ENCODE assay signal across 9 mouse cellular contexts in the genomic region with DNA sequence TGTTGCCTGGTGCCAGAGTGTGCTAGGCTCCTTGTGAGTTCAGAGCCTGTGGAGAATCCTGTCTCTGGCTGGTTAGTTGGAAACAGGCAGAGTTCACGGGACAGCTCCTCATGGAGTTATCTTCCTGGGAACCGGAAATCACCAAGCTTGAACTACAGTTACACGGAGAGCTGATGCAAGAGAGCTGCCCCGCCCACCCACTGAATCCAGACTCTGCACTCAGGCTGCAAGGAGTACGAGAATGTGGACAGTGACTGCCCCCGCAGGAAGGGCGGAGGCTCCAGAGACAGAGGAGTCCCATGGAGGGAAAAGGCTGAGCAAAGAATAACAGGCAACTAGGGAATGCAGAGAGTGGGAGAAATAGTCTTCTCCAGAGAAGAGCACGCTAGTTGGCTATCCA. TPM values are rescaled to one million over a fixed set of nuclear protein-coding genes. Genes with fewer than 3 reads are reported as not detected.
DNase-seq lines count a peak whose midpoint lies in the region; ATAC-seq lines count a peak whose summit lies in the region.
"Had no signal": no experiment of that assay in that cellular context is flagged by ENCODE, and none has a peak within 500 bp of the region (broad histone marks: within the 10 kb centered on the region; RNA-seq: fewer than 3 reads in every experiment).

No protein-coding gene starts in this region.

- H3K36me3 ChIP-seq in heart, embryonic 16.5 days (ENCODE audit: control insufficient read depth, insufficient read depth) = no peaks in the 10 kb centered on the region
- no peaks in the 10 kb centered on the region for H3K36me3 ChIP-seq in liver, embryonic 13.5 days
- H3K36me3 ChIP-seq: heart, embryonic 13.5 days had no signal

- H3K4me1 ChIP-seq in heart, embryonic 16.5 days (ENCODE audit: control insufficient read depth, insufficient read depth, low read length) = no peaks in the 10 kb centered on the region
- no peaks in the 10 kb centered on the region for H3K4me1 ChIP-seq in liver, embryonic 13.5 days (replicated peaks)

- peak; percentile 33 for DNase-seq in urinary bladder, postnatal 25 days (ENCODE audit: low spot score)
- no peak for DNase-seq in urinary bladder, postnatal 10 days (ENCODE audit: low spot score)
- DNase-seq in liver, embryonic 13.5 days = no peak
- DNase-seq in left cerebral cortex, postnatal 36 days (ENCODE audit: low spot score in 2 of 2) = no peak
- DNase-seq in thymus, postnatal 25 days = no peak
- no peak for DNase-seq in cerebellum, postnatal 36 days
- no peak for DNase-seq in thymus, adult 18-20 months

- no peak overlapping the region for H3K9ac ChIP-seq in heart, embryonic 16.5 days (ENCODE audit: low read length)
- H3K9ac ChIP-seq in liver, embryonic 13.5 days = no peak overlapping the region
- H3K9ac ChIP-seq: heart, embryonic 13.5 days had no signal

- peaks cover under 1% of the 10 kb centered on the region; the same call in 1 of the 2 replicates for H3K27me3 ChIP-seq in heart, embryonic 16.5 days (ENCODE audit: control insufficient read depth, insufficient read depth, low read length)
- H3K27me3 ChIP-seq in liver, embryonic 13.5 days = peaks cover 35% of the 10 kb centered on the region

- no peak overlapping the region for H3K4me2 ChIP-seq in heart, embryonic 16.5 days (ENCODE audit: low read depth, low read length)
- H3K4me2 ChIP-seq in liver, embryonic 13.5 days = no peak overlapping the region
- H3K4me2 ChIP-seq: heart, embryonic 13.5 days had no signal

- peak; percentile 60; the same call in 1 of the 2 replicates for ATAC-seq in heart, embryonic 16.5 days (replicated peaks; ENCODE audit: extremely low read depth, insufficient read depth, low FRiP score)
- 0 out of 2 replicates have a peak, but pooled peaks have one; percentile 34 for ATAC-seq in liver, embryonic 13.5 days (ENCODE audit: low read depth)

- H3K9me3 ChIP-seq in heart, embryonic 16.5 days (replicated peaks; ENCODE audit: control insufficient read depth, low read length) = no peaks in the 10 kb centered on the region
- 0 out of 2 replicates have a peak, but pooled peaks cover 5% of the 10 kb centered on the region for H3K9me3 ChIP-seq in liver, embryonic 13.5 days (replicated peaks)

- H3K27ac ChIP-seq in heart, embryonic 16.5 days (ENCODE audit: low read length) = no peak overlapping the region
- H3K27ac ChIP-seq in liver, embryonic 13.5 days = no peak overlapping the region
- H3K27ac ChIP-seq: heart, embryonic 13.5 days had no signal

- 35% methylated on average over 8 of the region's 8 CpGs for WGBS in heart, embryonic 16.5 days
- WGBS in liver, embryonic 13.5 days (ENCODE audit: insufficient replicate concordance) = 44% methylated on average over 8 of the region's 8 CpGs

- intact Hi-C loops in left cerebral cortex, postnatal 36 days (cut with DNase I) = loop anchor here (5.0 kb wide), 1 partner anchor 140 kb away; no protein-coding TSS in a partner anchor

- H3K4me3 ChIP-seq in heart, embryonic 16.5 days (ENCODE audit: low read length) = no peak overlapping the region
- H3K4me3 ChIP-seq in liver, embryonic 13.5 days (replicated peaks) = no peak overlapping the region
- H3K4me3 ChIP-seq: heart, embryonic 13.5 days had no signal

RNA-seq across cellular contexts. Expression of a gene that starts 14.7 kb away (rescaled TPM):
- not detected in 2 replicates for polyA plus RNA-seq in heart, embryonic 16.5 days (2015; fragmentation: Nextera tagmentation; extraction: Ambion mirVana)
- 0.02 TPM in 1 of 2 replicates, not detected in the other for polyA plus RNA-seq in liver, embryonic 13.5 days (2015; fragmentation: Nextera tagmentation; extraction: Ambion mirVana)
- under 1 TPM in 1 of 2 experiments, not detected in 1; 0.61 TPM for total RNA-seq in left cerebral cortex, postnatal 36 days (2021)

RNA-seq across cellular contexts. Expression of a gene that starts 28.5 kb away (rescaled TPM):
- 10.1 and 10.2 TPM in 2 replicates for polyA plus RNA-seq in heart, embryonic 16.5 days (2015; fragmentation: Nextera tagmentation; extraction: Ambion mirVana)
- polyA plus RNA-seq in liver, embryonic 13.5 days (2015; fragmentation: Nextera tagmentation; extraction: Ambion mirVana) = 0.10 and 0.15 TPM in 2 replicates
- under 1 TPM in 1 of 2 experiments, not detected in 1; 0.27 TPM for total RNA-seq in left cerebral cortex, postnatal 36 days (2021)

RNA-seq across cellular contexts. Expression of a gene that starts 44.3 kb away (rescaled TPM):
- polyA plus RNA-seq in heart, embryonic 16.5 days (2015; fragmentation: Nextera tagmentation; extraction: Ambion mirVana) = not detected in 2 replicates
- not detected in 2 replicates for polyA plus RNA-seq in liver, embryonic 13.5 days (2015; fragmentation: Nextera tagmentation; extraction: Ambion mirVana)
- total RNA-seq in left cerebral cortex, postnatal 36 days (2021) = under 1 TPM in 1 of 2 experiments, not detected in 1; 0.23 TPM
